Mouse (Mus musculus): Measurements from ENCODE around the gene 2510009E07Rik. TPM values are rescaled to one million over a fixed set of nuclear protein-coding genes. Genes with fewer than 3 reads are reported as not detected.

2510009E07Rik gene
- total RNA-seq (2021): 10 to 100 TPM; 23.8 to 25.2 TPM
- polyA plus RNA-seq (2012; rRNA removed): 10.9 and 20.3 TPM in 2 replicates
- long read RNA-seq, full-length matches to known transcripts: 15 of 20 reads
- long read RNA-seq, partial matches to known transcripts: 0 of 20 reads
- long read RNA-seq, other reads (novel, unspliced or antisense): 5 of 20 reads

DNA sequence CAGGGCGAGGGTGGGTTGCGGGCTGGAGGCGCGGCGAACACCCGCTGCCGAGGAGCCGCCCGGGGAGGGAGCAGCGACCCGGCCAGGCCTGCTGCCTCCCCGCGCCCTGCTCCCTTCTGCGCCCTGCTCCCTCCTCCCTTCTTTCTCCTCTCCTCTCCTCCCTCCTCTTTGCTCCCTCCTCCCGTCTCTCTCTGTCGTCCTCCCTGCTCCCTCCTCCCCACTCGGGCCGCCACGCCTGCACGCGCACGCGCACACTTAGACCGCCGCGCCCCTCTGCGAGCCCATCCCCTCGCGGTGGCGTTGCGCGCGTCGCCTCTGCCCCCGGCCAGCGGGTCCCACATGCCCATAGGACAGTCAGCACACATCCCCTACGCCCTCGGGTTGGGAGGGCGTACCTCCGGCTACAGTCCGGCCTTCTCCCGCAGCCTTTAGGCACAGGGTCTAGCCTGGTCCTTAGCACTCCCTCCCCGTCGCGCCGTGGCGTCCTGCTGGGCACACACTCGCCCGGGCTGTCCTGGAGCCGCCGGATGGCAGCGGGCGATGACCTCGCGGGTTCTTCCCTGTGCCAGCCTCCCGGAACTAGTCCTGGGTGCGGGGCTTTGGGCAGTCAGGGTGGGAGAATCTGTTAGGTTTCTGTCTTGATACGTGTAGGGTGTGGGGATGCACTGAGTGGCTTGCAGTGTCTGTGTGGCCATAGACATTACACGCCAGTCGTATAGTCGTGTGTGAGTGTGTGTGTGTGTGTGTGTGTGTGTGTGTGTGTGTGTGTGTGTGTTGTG lies at the start of gene 2510009E07Rik:
2510009E07Rik (minus strand) TSS at position 203 of the 779 bp plus-strand sequence.
- intact Hi-C loops (cut with DNase I): loop anchor here (5.0 kb wide), 1 partner anchor 52 kb away; no protein-coding TSS in a partner anchor
- H3K36me3 ChIP-seq (ENCODE audit: control insufficient read depth, insufficient read depth, low read length): no peaks in the 10 kb centered on the region; the same call in 1 of the 2 replicates
- H3K27me3 ChIP-seq (ENCODE audit: control insufficient read depth, insufficient read depth, low read length): no peaks in the 10 kb centered on the region
- H3K4me3 ChIP-seq: peak within 1 kb of the TSS; percentile 96
- peak; percentile 91 to 93 for DNase-seq
- peak within 1 kb of the TSS; percentile 94 for H3K27ac ChIP-seq
- peaks cover 15% of the 10 kb centered on the region for H3K4me1 ChIP-seq (ENCODE audit: control insufficient read depth, insufficient read depth, low read length)
- H3K9ac ChIP-seq (ENCODE audit: low read depth, low read length): peak within 1 kb of the TSS; percentile 85
- no peaks in the 10 kb centered on the region; the same call in 1 of the 2 replicates for H3K79me2 ChIP-seq (replicated peaks; ENCODE audit: control insufficient read depth, insufficient read depth, low read length)
- under 1% methylated on average over 57 of the region's 61 CpGs for WGBS
- TF ChIP-seq EP300 (IDR thresholded peaks at IDR 0.05; ENCODE audit: insufficient read depth, low read depth, low read length) (0 out of 2 replicates have a peak, but pooled peaks have one; percentile 10), CTCF (IDR thresholded peaks at IDR 0.05) (no peak), POLR2A (IDR thresholded peaks at IDR 0.05; ENCODE audit: insufficient read depth, low read depth, low read length) (peak; percentile 77)

DNA sequence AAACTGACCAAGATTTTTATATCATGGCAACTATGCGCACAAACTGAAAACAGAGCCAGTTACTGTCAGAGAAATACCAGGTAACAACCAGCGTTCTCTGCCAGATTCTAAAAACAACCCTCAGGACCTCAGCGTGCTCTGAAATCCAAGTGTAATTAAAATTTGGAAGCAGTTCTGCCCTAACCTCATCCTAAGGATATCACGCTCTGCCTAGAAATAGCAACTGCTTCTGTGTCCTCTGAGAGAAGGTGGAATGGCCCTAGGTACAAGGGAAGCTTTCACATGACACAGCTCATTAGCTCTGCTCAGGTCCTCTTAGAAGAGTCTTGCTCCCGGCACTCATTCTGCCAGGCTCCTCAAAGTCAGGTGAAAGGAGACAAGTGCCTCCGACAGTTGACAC lies 48.9 kb upstream of the 2510009E07Rik start:
- 57% methylated on average over 6 of the region's 6 CpGs for WGBS
- no peak for TF ChIP-seq CTCF (IDR thresholded peaks at IDR 0.05)
- TF ChIP-seq POLR2A (IDR thresholded peaks at IDR 0.05; ENCODE audit: insufficient read depth, low read depth, low read length): 0 out of 2 replicates have a peak, but pooled peaks have one; percentile 24
- TF ChIP-seq EP300 (IDR thresholded peaks at IDR 0.05; ENCODE audit: insufficient read depth, low read depth, low read length): 0 out of 2 replicates have a peak, but pooled peaks have one; percentile 30
- peaks cover 3% of the 10 kb centered on the region; the same call in 1 of the 2 replicates for H3K4me1 ChIP-seq (ENCODE audit: control insufficient read depth, insufficient read depth, low read length)
- peak in 1 of 2 experiments; percentile 28 for DNase-seq
- H3K27ac ChIP-seq: peak overlapping the region; percentile 81
- H3K36me3 ChIP-seq (ENCODE audit: control insufficient read depth, insufficient read depth, low read length): no peaks in the 10 kb centered on the region
- no peak overlapping the region for H3K9ac ChIP-seq (ENCODE audit: low read depth, low read length)
- intact Hi-C loops (cut with DNase I): loop anchor here (5.0 kb wide), 1 partner anchor 246 kb away; no protein-coding TSS in a partner anchor
- no peaks in the 10 kb centered on the region for H3K27me3 ChIP-seq (ENCODE audit: control insufficient read depth, insufficient read depth, low read length)
- H3K4me3 ChIP-seq: no peak overlapping the region
- no peaks in the 10 kb centered on the region for H3K79me2 ChIP-seq (replicated peaks; ENCODE audit: control insufficient read depth, insufficient read depth, low read length)

DNA sequence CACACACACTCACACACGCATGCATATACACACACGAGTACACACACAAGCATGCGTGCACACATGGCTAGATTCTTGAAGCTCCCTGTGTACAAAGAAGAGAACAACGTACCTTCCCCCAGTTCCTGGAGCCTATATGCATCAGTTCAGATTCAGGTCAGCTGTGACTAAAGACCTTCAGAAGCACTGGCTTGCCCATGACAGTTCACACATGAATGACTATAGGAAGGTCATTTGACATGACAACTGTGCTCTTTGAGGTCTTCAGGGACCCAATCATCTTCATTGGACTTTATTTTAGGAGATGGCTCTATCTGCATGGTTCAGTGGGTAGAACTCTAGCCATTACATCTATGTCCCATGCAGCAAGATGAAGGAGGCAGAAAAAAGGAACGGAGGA lies 48.4 kb upstream of the 2510009E07Rik start:
- Histone ChIP-seq H3K9ac (ENCODE audit: low read depth, low read length) (no peak overlapping the region), H3K79me2 (replicated peaks; ENCODE audit: control insufficient read depth, insufficient read depth, low read length) (no peaks in the 10 kb centered on the region), H3K4me3 (no peak overlapping the region), H3K36me3 (ENCODE audit: control insufficient read depth, insufficient read depth, low read length) (no peaks in the 10 kb centered on the region), H3K4me1 (ENCODE audit: control insufficient read depth, insufficient read depth, low read length) (peaks cover 3% of the 10 kb centered on the region; the same call in 1 of the 2 replicates), H3K27me3 (ENCODE audit: control insufficient read depth, insufficient read depth, low read length) (no peaks in the 10 kb centered on the region), H3K27ac (peak overlapping the region; percentile 81)
- no peak for TF ChIP-seq EP300 (IDR thresholded peaks at IDR 0.05; ENCODE audit: insufficient read depth, low read depth, low read length)
- no peak for TF ChIP-seq CTCF (IDR thresholded peaks at IDR 0.05)
- TF ChIP-seq POLR2A (IDR thresholded peaks at IDR 0.05; ENCODE audit: insufficient read depth, low read depth, low read length): no peak
- intact Hi-C loops (cut with DNase I): loop anchor here (5.0 kb wide), 1 partner anchor 246 kb away; no protein-coding TSS in a partner anchor
- DNase-seq: no peak
- WGBS: 81% methylated on average over 5 of the region's 5 CpGs

DNA sequence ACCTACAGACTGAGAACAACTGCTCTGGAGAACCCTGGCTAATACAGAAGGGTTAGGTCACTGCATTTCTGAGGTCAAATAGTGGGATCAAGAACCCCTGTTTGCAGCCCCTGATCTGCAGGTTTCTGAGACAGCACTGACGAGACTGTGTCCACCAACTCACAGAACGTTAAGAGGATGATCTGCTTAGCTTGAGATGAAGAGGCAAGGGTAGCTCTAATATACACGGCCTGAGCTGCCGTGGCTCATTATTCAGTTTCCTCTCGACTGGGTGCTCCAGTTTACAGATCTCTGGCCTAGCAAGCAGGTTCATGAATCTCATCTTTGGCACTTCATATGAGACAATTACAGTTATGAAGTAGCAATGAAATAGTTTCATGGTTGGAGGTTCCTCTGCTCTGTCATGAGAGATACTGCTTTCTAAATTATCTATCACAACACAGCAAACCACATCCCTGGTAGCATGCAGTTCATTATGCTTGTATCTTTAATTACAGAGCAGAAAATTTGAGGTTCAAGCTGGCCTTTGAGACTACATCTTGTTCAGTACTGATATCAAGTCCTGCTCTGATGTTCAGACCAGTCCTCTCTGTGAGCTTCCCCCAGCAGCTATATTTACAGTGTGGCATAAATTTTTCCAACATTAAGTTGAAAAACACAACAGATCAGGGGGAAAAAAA lies 47.9 kb upstream of the 2510009E07Rik start:
- no peaks in the 10 kb centered on the region for H3K36me3 ChIP-seq (ENCODE audit: control insufficient read depth, insufficient read depth, low read length)
- no peaks in the 10 kb centered on the region for H3K79me2 ChIP-seq (replicated peaks; ENCODE audit: control insufficient read depth, insufficient read depth, low read length)
- TF ChIP-seq CTCF (IDR thresholded peaks at IDR 0.05): no peak
- no peak for TF ChIP-seq POLR2A (IDR thresholded peaks at IDR 0.05; ENCODE audit: insufficient read depth, low read depth, low read length)
- no peak for TF ChIP-seq EP300 (IDR thresholded peaks at IDR 0.05; ENCODE audit: insufficient read depth, low read depth, low read length)
- H3K4me1 ChIP-seq (ENCODE audit: control insufficient read depth, insufficient read depth, low read length): peaks cover 3% of the 10 kb centered on the region; the same call in 1 of the 2 replicates
- WGBS: 72% methylated on average over 5 of the region's 5 CpGs
- intact Hi-C loops (cut with DNase I): loop anchor here (5.0 kb wide), 1 partner anchor 245 kb away; no protein-coding TSS in a partner anchor
- H3K4me3 ChIP-seq: no peak overlapping the region
- no peaks in the 10 kb centered on the region for H3K27me3 ChIP-seq (ENCODE audit: control insufficient read depth, insufficient read depth, low read length)
- DNase-seq: no peak
- H3K9ac ChIP-seq (ENCODE audit: low read depth, low read length): no peak overlapping the region
- H3K27ac ChIP-seq: peak overlapping the region; percentile 81

DNA sequence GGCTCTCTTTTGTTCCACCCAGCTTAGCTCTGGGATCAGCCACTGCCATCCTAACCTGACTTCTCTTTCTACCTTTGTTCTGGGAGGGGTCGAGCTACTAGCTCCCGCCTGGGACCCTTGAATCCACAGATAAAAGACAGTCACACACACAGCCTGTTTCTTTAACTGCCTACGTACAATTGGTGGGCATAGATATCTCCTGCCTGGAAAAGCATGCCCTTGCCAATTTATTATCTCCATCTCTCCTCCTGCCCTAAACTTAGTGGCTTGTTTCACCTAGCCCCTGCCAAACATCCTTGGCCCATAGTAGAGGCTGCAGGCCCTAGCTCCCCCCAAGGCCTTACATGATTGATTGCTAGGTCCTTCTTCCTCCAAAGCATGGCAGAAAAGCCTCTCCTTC lies 47.1 kb upstream of the 2510009E07Rik start:
- no peak overlapping the region for H3K27ac ChIP-seq
- H3K4me3 ChIP-seq: no peak overlapping the region
- no peaks in the 10 kb centered on the region for H3K36me3 ChIP-seq (ENCODE audit: control insufficient read depth, insufficient read depth, low read length)
- DNase-seq: no peak
- no peak overlapping the region for H3K9ac ChIP-seq (ENCODE audit: low read depth, low read length)
- no peaks in the 10 kb centered on the region for H3K79me2 ChIP-seq (replicated peaks; ENCODE audit: control insufficient read depth, insufficient read depth, low read length)
- WGBS: 63% methylated on average over 3 of the region's 3 CpGs
- peaks cover 3% of the 10 kb centered on the region; the same call in 1 of the 2 replicates for H3K4me1 ChIP-seq (ENCODE audit: control insufficient read depth, insufficient read depth, low read length)
- no peak for TF ChIP-seq CTCF (IDR thresholded peaks at IDR 0.05)
- no peak for TF ChIP-seq POLR2A (IDR thresholded peaks at IDR 0.05; ENCODE audit: insufficient read depth, low read depth, low read length)
- TF ChIP-seq EP300 (IDR thresholded peaks at IDR 0.05; ENCODE audit: insufficient read depth, low read depth, low read length): no peak
- H3K27me3 ChIP-seq (ENCODE audit: control insufficient read depth, insufficient read depth, low read length): no peaks in the 10 kb centered on the region
- intact Hi-C loops (cut with DNase I): loop anchor here (5.0 kb wide), 1 partner anchor 244 kb away; no protein-coding TSS in a partner anchor

Measured in heart, adult 2 months (tissue).